Mouse (Mus musculus) liver, adult 2 months (tissue): ENCODE measurements at regions not wholly inside any gene's neighbourhood (a gene's known extent, or its start where the extent isn't known, plus 50 kb on each side); places are given as distances from the start of the nearest gene placed in this dataset.

ENCODE experiments used
- CTCF ChIP-seq: fragments of 200-500 bp; IDR thresholded peaks from 2 replicates; pipeline ENCODE4 v1.5.1; 2011; ENCODE audit warnings: low read depth, low read length, control low read depth
- POLR2A ChIP-seq: fragments of 200-500 bp; IDR thresholded peaks from 2 replicates; pipeline ENCODE4 v1.6.1; 2011; ENCODE audit warnings: low read length, control low read depth; ENCODE audit not compliant: insufficient read depth; ENCODE audit errors: extremely low read depth

GRCm38 (mm10) chr3:9346356-9346755 lies 263.5 kb downstream of the Zfp704 start:
- no peak for TF ChIP-seq POLR2A
- no peak for TF ChIP-seq CTCF
